Mouse (Mus musculus) intestine, postnatal 0 days (tissue): ENCODE results near the gene Arhgdia. TPM values are rescaled to one million over a fixed set of nuclear protein-coding genes. Genes with fewer than 3 reads are reported as not detected.

Experiments
- ATAC-seq: fragments of 200-750 bp; cut with Nextera tagmentation; 2 replicates; pipeline ENCODE4 v1.8.0; 2017; ENCODE audit warnings: mild to moderate bottlenecking, moderate TSS enrichment, moderate library complexity
- H3K27ac ChIP-seq: fragments of 300-500 bp; sonication (generic); 2 replicates; pipeline ENCODE4 v1.5.1; 2014; ENCODE audit warnings: mild to moderate bottlenecking, low read depth, low read length, moderate library complexity
- H3K27me3 ChIP-seq: fragments of 300-500 bp; sonication (generic); replicated peaks from 2 replicates; pipeline ENCODE4 v1.6.1; 2014; ENCODE audit warnings: low read length, mixed read lengths; ENCODE audit not compliant: control insufficient read depth, insufficient read depth
- H3K36me3 ChIP-seq: fragments of 300-500 bp; sonication (generic); 2 replicates; pipeline ENCODE4 v1.6.1; 2014; ENCODE audit warnings: mild to moderate bottlenecking, moderate library complexity; ENCODE audit not compliant: control insufficient read depth, insufficient read depth
- H3K4me1 ChIP-seq: fragments of 300-500 bp; sonication (generic); replicated peaks from 2 replicates; pipeline ENCODE4 v1.6.1; 2014; ENCODE audit warnings: antibody characterized with exemption, low read length, mixed read lengths; ENCODE audit not compliant: control insufficient read depth, insufficient read depth
- H3K4me2 ChIP-seq: fragments of 300-500 bp; sonication (generic); replicated peaks from 2 replicates; pipeline ENCODE4 v1.6.1; 2014; ENCODE audit warnings: low read depth, mild to moderate bottlenecking, moderate library complexity
- H3K4me3 ChIP-seq: fragments of 300-500 bp; sonication (generic); 2 replicates; pipeline ENCODE4 v1.5.1; 2014; ENCODE audit warnings: low read depth, low read length
- H3K9ac ChIP-seq: fragments of 300-500 bp; sonication (generic); 2 replicates; pipeline ENCODE4 v1.6.1; 2014; ENCODE audit warnings: mild to moderate bottlenecking, low read depth, low read length
- H3K9me3 ChIP-seq: fragments of 300-500 bp; sonication (generic); 2 replicates; pipeline ENCODE4 v1.6.1; 2016; ENCODE audit warnings: mixed run types; ENCODE audit not compliant: control insufficient read depth
- CTCF ChIP-seq: sonication (generic); IDR thresholded peaks from 2 replicates; pipeline ENCODE4 v1.5.1; 2016; ENCODE audit warnings: low read depth, mild to moderate bottlenecking, control low read depth, antibody characterized with exemption, moderate library complexity
- WGBS: fragments of 180-500 bp; shearing (Covaris S2); extraction: QIAGEN DNeasy Blood & Tissue Kit; methylation state at CpG from one replicate; pipeline ENCODE4 v1.1.7; 2014; 5-methylcytosine and 5-hydroxymethylcytosine counted together
- polyA plus RNA-seq: library from polyadenylated mRNA; unstranded; fragments of >200 nt; fragmentation: Nextera tagmentation; extraction: Ambion mirVana; gene quantifications from 2 replicates; pipeline ENCODE4 v1.2.1, GENCODE M21; 2015

The Arhgdia gene
- polyA plus RNA-seq, 1 experiment from 2014 or later, result 493 TPM

DNA sequence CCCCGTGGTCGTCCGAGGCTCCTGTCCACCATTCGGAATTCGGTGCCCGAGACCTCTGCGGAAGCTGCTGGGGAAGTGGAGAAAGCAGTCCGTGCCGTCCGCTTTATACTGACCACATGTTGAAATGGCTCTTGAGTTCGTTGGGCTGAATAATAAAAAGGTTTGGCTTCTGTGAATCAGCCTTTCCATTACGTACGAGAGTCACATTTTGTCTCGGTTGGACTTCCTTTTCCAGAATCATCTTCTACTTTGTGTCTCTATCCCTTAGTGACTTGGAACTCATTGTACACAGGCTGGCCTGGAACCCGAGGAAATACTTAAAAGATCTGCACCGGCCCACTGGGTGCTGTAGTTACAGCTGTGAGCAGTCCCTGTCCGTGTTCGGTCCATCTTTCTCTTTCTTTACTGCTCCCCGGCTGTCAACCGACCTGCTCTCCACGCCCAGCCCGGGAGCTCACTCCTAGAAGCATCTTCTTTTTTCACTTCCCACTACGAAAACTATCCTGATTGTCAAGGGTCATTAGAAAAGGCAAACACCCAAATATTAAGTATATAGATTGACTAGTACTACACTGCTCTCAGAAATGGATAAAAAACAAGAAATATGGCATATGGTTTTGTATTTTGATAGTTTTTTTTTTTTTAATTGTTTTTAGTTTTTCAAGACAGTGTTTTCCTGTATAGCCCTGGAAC, 7.7 kb downstream of the Arhgdia start:
- peak overlapping the region; percentile 92 for H3K4me3 ChIP-seq
- no peaks in the 10 kb centered on the region for H3K9me3 ChIP-seq
- peaks cover 10% of the 10 kb centered on the region; the same call in 1 of the 2 replicates for H3K4me1 ChIP-seq
- ATAC-seq, result no peak
- H3K9ac ChIP-seq, result peak overlapping the region; percentile 81
- H3K36me3 ChIP-seq, result peaks cover 37% of the 10 kb centered on the region
- WGBS, result under 1% methylated on average over 23 of the region's 23 CpGs
- H3K27me3 ChIP-seq, result no peaks in the 10 kb centered on the region
- TF ChIP-seq CTCF, result no peak
- H3K4me2 ChIP-seq, result peak overlapping the region; percentile 80
- H3K27ac ChIP-seq, result peak overlapping the region; percentile 97

DNA sequence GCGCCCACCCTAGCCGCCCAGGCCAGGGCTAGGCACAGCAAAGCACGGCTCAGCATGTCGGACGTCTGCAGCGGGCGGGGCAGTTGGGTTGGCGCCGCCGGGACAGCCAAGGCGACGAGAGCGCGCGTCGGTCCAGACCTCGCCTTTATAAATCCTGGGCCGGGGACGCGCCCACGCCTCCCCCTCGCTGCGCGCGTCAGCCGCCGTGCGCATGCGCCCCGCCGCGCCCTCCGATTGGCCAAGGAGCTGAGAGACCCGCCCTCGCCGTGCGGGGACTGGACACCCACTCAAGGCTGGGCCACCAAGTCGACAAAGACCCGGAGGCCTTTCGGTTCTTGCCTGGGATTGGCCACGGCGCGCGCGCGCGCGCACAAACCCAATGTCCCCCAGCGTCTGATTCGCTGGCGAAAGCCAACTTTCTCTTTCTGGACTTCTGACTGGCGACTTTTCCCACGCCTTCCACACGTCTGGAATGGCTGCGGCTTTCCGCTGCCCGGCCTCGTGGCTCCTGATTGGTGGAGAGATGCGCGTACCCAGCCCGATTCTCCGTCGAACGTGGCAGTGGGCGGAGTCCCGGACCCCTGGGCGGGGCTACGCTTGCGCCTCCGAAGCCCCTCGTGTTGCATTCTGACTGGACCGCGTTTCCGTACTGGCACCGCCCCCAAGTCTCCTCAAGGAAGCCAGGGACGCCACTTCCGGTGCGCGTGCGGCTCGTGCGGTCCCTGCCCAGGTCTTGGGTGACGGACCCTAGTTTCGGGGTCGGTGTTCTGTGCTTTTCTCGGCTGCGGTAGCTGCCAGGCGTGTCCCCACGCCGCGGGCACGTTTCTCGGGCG, 8.5 kb downstream of the Arhgdia start, which contains the start of gene P4hb:
TSS of gene P4hb (minus strand) at position 502 of the 833 bp plus-strand sequence.
- Histone ChIP-seq H3K9me3 (no peaks in the 10 kb centered on the region), H3K27ac (peak within 1 kb of the TSS; percentile 97), H3K4me3 (peak within 1 kb of the TSS; percentile 92), H3K4me1 (peaks cover 14% of the 10 kb centered on the region; the same call in 1 of the 2 replicates), H3K4me2 (peak within 1 kb of the TSS; percentile 80), H3K9ac (peak within 1 kb of the TSS; percentile 98), H3K27me3 (no peaks in the 10 kb centered on the region), H3K36me3 (peaks cover 37% of the 10 kb centered on the region)
- peak; percentile 92 for ATAC-seq
- WGBS, result under 1% methylated on average over 93 of the region's 94 CpGs
- TF ChIP-seq CTCF, result no peak

DNA sequence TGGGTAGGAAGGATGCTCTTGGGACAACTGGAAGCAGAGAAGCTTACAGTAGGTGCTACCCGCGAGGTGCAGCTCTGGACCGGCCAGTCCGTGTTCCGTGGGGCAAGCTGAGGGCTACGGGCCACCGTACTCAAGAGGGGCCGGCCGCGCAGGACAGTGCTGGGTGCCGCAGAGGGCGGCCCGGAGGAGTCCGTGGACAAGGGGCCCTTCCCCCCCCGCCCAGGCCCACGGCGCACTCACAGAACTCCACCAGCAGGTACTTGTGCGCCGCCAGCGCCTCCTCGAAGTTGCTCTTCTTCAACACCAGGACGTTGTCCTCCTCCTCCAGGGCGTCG, 9.0 kb downstream of the Arhgdia start:
- peak; percentile 1 for ATAC-seq
- 1% methylated on average over 21 of the region's 24 CpGs for WGBS
- H3K4me3 ChIP-seq, result peak overlapping the region; percentile 92
- no peaks in the 10 kb centered on the region for H3K9me3 ChIP-seq
- peak; percentile 16; the same call in 1 of the 2 replicates for TF ChIP-seq CTCF
- no peaks in the 10 kb centered on the region for H3K27me3 ChIP-seq
- H3K4me1 ChIP-seq, result peaks cover 15% of the 10 kb centered on the region; the same call in 1 of the 2 replicates
- H3K4me2 ChIP-seq, result peak overlapping the region; percentile 69
- H3K36me3 ChIP-seq, result peaks cover 37% of the 10 kb centered on the region
- H3K9ac ChIP-seq, result peak overlapping the region; percentile 98
- H3K27ac ChIP-seq, result peak overlapping the region; percentile 97

DNA sequence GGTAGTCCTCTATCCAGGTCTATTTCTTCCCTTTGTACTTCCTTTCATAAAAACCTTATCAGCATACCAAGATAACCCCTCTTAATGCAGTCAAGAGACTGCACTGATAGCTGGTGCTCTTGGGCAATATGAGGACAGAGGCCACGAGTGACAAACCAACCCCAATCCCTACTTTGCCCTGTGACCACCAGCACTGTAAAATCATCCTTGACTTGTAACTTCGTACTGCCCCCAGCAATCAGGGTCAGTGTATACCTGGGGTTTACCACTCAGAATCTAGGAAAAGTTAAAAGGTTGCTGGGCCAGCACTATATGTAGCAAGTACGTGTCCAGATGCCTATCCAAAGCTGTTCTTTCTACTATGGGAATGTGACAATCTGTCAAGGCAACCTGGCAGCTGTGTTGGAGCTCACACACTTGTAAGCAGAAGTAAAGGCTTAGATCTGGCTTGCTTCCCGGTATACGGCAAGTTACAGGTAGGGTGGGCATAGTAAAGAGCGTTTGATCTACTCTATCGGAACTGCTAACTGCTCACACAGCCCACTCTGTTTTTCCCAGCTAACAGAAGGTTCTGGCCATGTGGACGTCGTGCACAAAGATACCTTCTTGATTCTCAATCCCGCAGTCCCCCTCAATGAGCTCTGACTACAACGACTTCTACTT, 9.5 kb downstream of the Arhgdia start:
- peaks cover 11% of the 10 kb centered on the region; the same call in 1 of the 2 replicates for H3K4me1 ChIP-seq
- H3K27ac ChIP-seq, result peak overlapping the region; percentile 97
- H3K9ac ChIP-seq, result peak overlapping the region; percentile 98
- peak; percentile 9 for ATAC-seq
- TF ChIP-seq CTCF, result no peak
- H3K27me3 ChIP-seq, result no peaks in the 10 kb centered on the region
- H3K4me3 ChIP-seq, result peak overlapping the region; percentile 92
- peak overlapping the region; percentile 69 for H3K4me2 ChIP-seq
- H3K36me3 ChIP-seq, result peaks cover 42% of the 10 kb centered on the region
- WGBS, result 4% methylated on average over 11 of the region's 11 CpGs
- H3K9me3 ChIP-seq, result no peaks in the 10 kb centered on the region

DNA sequence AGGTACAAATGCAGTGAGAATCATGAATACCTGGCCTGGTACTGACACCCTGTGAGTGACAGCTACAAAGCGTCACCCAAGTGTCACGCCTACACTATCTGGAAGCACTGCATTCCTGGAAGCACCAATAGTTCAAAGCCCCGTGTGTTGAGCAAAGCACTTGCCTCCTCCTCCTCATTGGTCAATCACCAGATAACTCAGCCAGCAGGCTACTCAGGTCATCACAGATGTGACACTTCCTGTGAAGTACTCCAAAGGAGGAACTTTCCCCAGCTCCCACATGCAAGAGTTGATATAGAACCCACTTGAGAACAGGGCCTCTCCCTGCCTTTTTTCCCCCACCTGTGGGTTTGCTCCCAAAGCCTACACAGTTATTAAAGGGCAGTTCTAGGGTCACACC, 10.3 kb downstream of the Arhgdia start:
- peak overlapping the region; percentile 83 for H3K27ac ChIP-seq
- ATAC-seq, result peak; percentile 6; the same call in 1 of the 2 replicates

More for the DNA sequence above, 10.3 kb downstream of the Arhgdia start:
- Histone ChIP-seq H3K9me3 (no peaks in the 10 kb centered on the region), H3K27me3 (no peaks in the 10 kb centered on the region), H3K36me3 (peaks cover 50% of the 10 kb centered on the region), H3K4me1 (0 out of 2 replicates have a peak, but pooled peaks cover 8% of the 10 kb centered on the region), H3K4me3 (peak overlapping the region; percentile 92), H3K9ac (peak overlapping the region; percentile 98), H3K4me2 (peak overlapping the region; percentile 69)
- no peak for TF ChIP-seq CTCF
- 56% methylated on average over 3 of the region's 3 CpGs for WGBS
